In the genomic region with DNA sequence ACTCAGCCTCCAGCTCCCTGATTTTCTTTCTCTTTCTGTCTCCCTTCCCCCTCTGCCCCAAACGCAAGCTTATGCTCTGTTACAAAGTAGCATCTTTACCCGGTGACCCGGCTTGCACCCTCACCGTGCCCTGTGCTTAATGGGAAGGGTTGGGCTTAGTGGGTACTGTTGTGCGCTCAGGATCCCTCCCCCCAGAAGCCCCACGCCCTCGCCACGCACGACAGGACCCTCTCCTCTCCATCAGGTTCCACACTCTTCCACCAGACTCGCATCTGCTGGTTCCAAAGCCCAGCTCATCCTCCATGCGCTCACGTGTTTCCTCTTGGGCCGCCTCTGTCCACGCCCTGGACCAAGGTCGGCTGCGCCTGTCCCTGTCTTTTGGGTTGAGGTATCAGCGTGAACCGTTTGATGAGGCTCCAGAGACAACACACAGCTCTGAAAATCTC, we compare ENCODE assay signal across 9 mouse cellular contexts. TPM values are rescaled to one million over a fixed set of nuclear protein-coding genes. Genes with fewer than 3 reads are reported as not detected.
A peak's percentile ranks its signal among the peaks of the same experiment; 100 is the strongest.
DNase-seq lines count a peak whose midpoint lies in the region; ATAC-seq and TF ChIP-seq lines count a peak whose summit lies in the region.
"Had no signal": no experiment of that assay in that cellular context is flagged by ENCODE, and none has a peak within 500 bp of the region (broad histone marks: within the 10 kb centered on the region; RNA-seq: fewer than 3 reads in every experiment).

No protein-coding gene starts in this region.

- H3K27ac ChIP-seq in heart, adult 2 months, result peak overlapping the region; percentile 76
- H3K27ac ChIP-seq in ES-Bruce4 (ENCODE audit: insufficient read depth, low read length), result no peak overlapping the region
- peak overlapping the region; percentile 91 for H3K27ac ChIP-seq in hindbrain, embryonic 11.5 days (ENCODE audit: low read depth, low read length)
- no peak overlapping the region for H3K27ac ChIP-seq in liver, postnatal 0 days (ENCODE audit: low read depth)
- H3K27ac ChIP-seq in testis, adult 2 months (ENCODE audit: control insufficient read depth, insufficient read depth, low read depth, low read length), result peak overlapping the region; percentile 81; the same call in 1 of the 2 replicates

- H3K36me3 ChIP-seq in heart, adult 2 months (ENCODE audit: control insufficient read depth, insufficient read depth, low read length), result no peaks in the 10 kb centered on the region
- H3K36me3 ChIP-seq in ES-Bruce4 (ENCODE audit: control insufficient read depth, insufficient read depth, low read length, poor library complexity, severe bottlenecking), result no peaks in the 10 kb centered on the region
- no peaks in the 10 kb centered on the region for H3K36me3 ChIP-seq in hindbrain, embryonic 11.5 days (ENCODE audit: control insufficient read depth, insufficient read depth, low read length)
- H3K36me3 ChIP-seq in liver, postnatal 0 days (replicated peaks; ENCODE audit: insufficient read depth, low read length), result no peaks in the 10 kb centered on the region
- no peaks in the 10 kb centered on the region for H3K36me3 ChIP-seq in testis, adult 2 months (ENCODE audit: control insufficient read depth, insufficient read depth, low read length)

- peak overlapping the region; percentile 60 for H3K4me3 ChIP-seq in heart, adult 2 months
- H3K4me3 ChIP-seq in ES-Bruce4 (ENCODE audit: low read depth, low read length), result peak overlapping the region; percentile 69
- peak overlapping the region; percentile 58 for H3K4me3 ChIP-seq in hindbrain, embryonic 11.5 days (ENCODE audit: low read depth, low read length)
- H3K4me3 ChIP-seq in liver, postnatal 0 days (ENCODE audit: low read depth, low read length), result peak overlapping the region; percentile 56
- peak overlapping the region; percentile 85 for H3K4me3 ChIP-seq in testis, adult 2 months (ENCODE audit: control insufficient read depth, low read depth, low read length)

- no peaks in the 10 kb centered on the region for H3K27me3 ChIP-seq in heart, adult 2 months (ENCODE audit: control insufficient read depth, insufficient read depth, low read length)
- peaks cover 33% of the 10 kb centered on the region for H3K27me3 ChIP-seq in ES-Bruce4 (ENCODE audit: control insufficient read depth, insufficient read depth, low read length, poor library complexity, severe bottlenecking)
- peaks cover 12% of the 10 kb centered on the region; the same call in 1 of the 2 replicates for H3K27me3 ChIP-seq in hindbrain, embryonic 11.5 days (ENCODE audit: control insufficient read depth, insufficient read depth, low read length)
- peaks cover 81% of the 10 kb centered on the region for H3K27me3 ChIP-seq in liver, postnatal 0 days (ENCODE audit: insufficient read depth, low read length)
- no peaks in the 10 kb centered on the region; the same call in none of the 2 replicates for H3K27me3 ChIP-seq in testis, adult 2 months (ENCODE audit: control insufficient read depth, insufficient read depth, low read length)

- TF ChIP-seq EP300 in heart, adult 2 months (IDR thresholded peaks at IDR 0.05; ENCODE audit: insufficient read depth, low read depth, low read length), result no peak
- TF ChIP-seq EP300 in ES-Bruce4 (IDR thresholded peaks at IDR 0.05; ENCODE audit: insufficient read depth, low read depth, low read length), result no peak
- TF ChIP-seq EP300 in liver, postnatal 0 days (IDR thresholded peaks at IDR 0.05; ENCODE audit: low read depth), result no peak

- 14% methylated on average over 18 of the region's 18 CpGs for WGBS in heart, adult 2 months
- under 1% methylated on average over 18 of the region's 18 CpGs for WGBS in hindbrain, embryonic 11.5 days
- 1% methylated on average over 18 of the region's 18 CpGs for WGBS in liver, postnatal 0 days (ENCODE audit: insufficient replicate concordance)

- intact Hi-C loops in heart, adult 2 months (cut with DNase I), result loop anchor here (10.0 kb wide), 1 partner anchor 330 kb away; no protein-coding TSS in a partner anchor

- H3K4me1 ChIP-seq in heart, adult 2 months (ENCODE audit: control insufficient read depth, insufficient read depth, low read length), result peaks cover 2% of the 10 kb centered on the region; the same call in 1 of the 2 replicates
- no peaks in the 10 kb centered on the region for H3K4me1 ChIP-seq in ES-Bruce4 (ENCODE audit: control insufficient read depth, insufficient read depth, low read length)
- no peaks in the 10 kb centered on the region; the same call in 1 of the 2 replicates for H3K4me1 ChIP-seq in hindbrain, embryonic 11.5 days (replicated peaks; ENCODE audit: control insufficient read depth, insufficient read depth, low read length)
- H3K4me1 ChIP-seq in liver, postnatal 0 days (ENCODE audit: insufficient read depth), result peaks cover 12% of the 10 kb centered on the region
- peaks cover 5% of the 10 kb centered on the region for H3K4me1 ChIP-seq in testis, adult 2 months (ENCODE audit: control insufficient read depth, insufficient read depth, low read length)

- peak; percentile 41 for ATAC-seq in hindbrain, embryonic 11.5 days (ENCODE audit: low FRiP score)
- no peak for ATAC-seq in liver, postnatal 0 days

- H3K79me2 ChIP-seq in heart, adult 2 months (replicated peaks; ENCODE audit: control insufficient read depth, insufficient read depth, low read length), result no peaks in the 10 kb centered on the region

- H3K9me3 ChIP-seq in ES-Bruce4 (replicated peaks; ENCODE audit: control insufficient read depth, insufficient read depth, low read length, poor library complexity, severe bottlenecking), result no peaks in the 10 kb centered on the region
- no peaks in the 10 kb centered on the region for H3K9me3 ChIP-seq in hindbrain, embryonic 11.5 days (ENCODE audit: control insufficient read depth, low read length)
- no peaks in the 10 kb centered on the region for H3K9me3 ChIP-seq in liver, postnatal 0 days (ENCODE audit: low read length)

- H3K9ac ChIP-seq in heart, adult 2 months (ENCODE audit: low read depth, low read length), result peak overlapping the region; percentile 94
- peak overlapping the region; percentile 79 for H3K9ac ChIP-seq in ES-Bruce4 (ENCODE audit: low read depth, poor library complexity, severe bottlenecking)
- peak overlapping the region; percentile 90 for H3K9ac ChIP-seq in hindbrain, embryonic 11.5 days (ENCODE audit: low read depth, low read length)
- no peak overlapping the region for H3K9ac ChIP-seq in liver, postnatal 0 days (replicated peaks)

- H3K4me2 ChIP-seq in hindbrain, embryonic 11.5 days (replicated peaks; ENCODE audit: low read depth, low read length), result peak overlapping the region; percentile 89
- H3K4me2 ChIP-seq in liver, postnatal 0 days (ENCODE audit: low read depth, low read length), result peak overlapping the region; percentile 86

- no peak for TF ChIP-seq CTCF in heart, adult 2 months (IDR thresholded peaks at IDR 0.05)
- TF ChIP-seq CTCF in ES-Bruce4 (IDR thresholded peaks at IDR 0.05; ENCODE audit: low read depth, low read length), result no peak
- no peak for TF ChIP-seq CTCF in liver, postnatal 0 days (IDR thresholded peaks at IDR 0.05; ENCODE audit: low read depth)
- no peak for TF ChIP-seq CTCF in testis, adult 2 months (IDR thresholded peaks at IDR 0.05; ENCODE audit: control insufficient read depth, insufficient read depth, insufficient replicate concordance, low read depth, low read length)

- TF ChIP-seq POLR2A in heart, adult 2 months (IDR thresholded peaks at IDR 0.05; ENCODE audit: insufficient read depth, low read depth, low read length), result no peak
- TF ChIP-seq POLR2A in ES-Bruce4 (IDR thresholded peaks at IDR 0.05; ENCODE audit: insufficient read depth, low read length), result no peak
- TF ChIP-seq POLR2A in testis, adult 2 months (IDR thresholded peaks at IDR 0.05; ENCODE audit: control insufficient read depth, low read depth, low read length), result no peak

- DNase-seq in heart, adult 2 months, result no peak
- no peak for DNase-seq in heart, adult 8-10 months (ENCODE audit: low spot score)
- DNase-seq in cerebellum, postnatal 25 days, result peak; percentile 74
- no peak for DNase-seq in hindbrain, embryonic 11.5 days (ENCODE audit: low spot score)
- DNase-seq in liver, postnatal 0 days, result no peak
- DNase-seq in spleen, adult 18-20 months, result no peak

RNA-seq across cellular contexts. Expression of gene 9030612E09Rik, which starts 0.7 kb away (rescaled TPM):
- 1 to 10 TPM; 2.2 to 2.5 TPM for total RNA-seq in heart, adult 2 months (2021)
- polyA plus RNA-seq in heart, adult 2 months (2012; rRNA removed), result 3.5 and 5.8 TPM in 2 replicates
- 1 to 10 TPM; 2.7 to 3.3 (median 2.9) TPM for total RNA-seq in heart, adult 8-10 months (2022)
- not detected in 2 replicates for polyA plus RNA-seq in ES-Bruce4 (2011; ENCODE audit: insufficient read depth, insufficient read length, low read depth, missing spikeins)
- polyA plus RNA-seq in hindbrain, embryonic 11.5 days (2014; fragmentation: Nextera tagmentation; extraction: Ambion mirVana), result 1.4 and 2.0 TPM in 2 replicates
- polyA plus RNA-seq in liver, postnatal 0 days (2015; fragmentation: Nextera tagmentation; extraction: Ambion mirVana), result not detected in 2 replicates
- polyA plus RNA-seq in testis, adult 2 months (2012; rRNA removed), result 0.49 and 0.52 TPM in 2 replicates
- total RNA-seq: neutrophil, adult 5-6 weeks had no signal

RNA-seq across cellular contexts. Expression of gene Sobp, which starts 0.8 kb away (rescaled TPM):
- total RNA-seq in heart, adult 2 months (2021), result 10 to 100 TPM; 16.5 to 16.7 TPM
- polyA plus RNA-seq in heart, adult 2 months (2012; rRNA removed), result 5.1 and 5.3 TPM in 2 replicates
- total RNA-seq in heart, adult 8-10 months (2022), result 10 to 100 TPM; 13.3 to 17.7 (median 15.5) TPM
- polyA plus RNA-seq in ES-Bruce4 (2011; ENCODE audit: insufficient read depth, insufficient read length, low read depth, missing spikeins), result 0.30 and 0.36 TPM in 2 replicates
- polyA plus RNA-seq in hindbrain, embryonic 11.5 days (2014; fragmentation: Nextera tagmentation; extraction: Ambion mirVana), result 7.1 and 11.1 TPM in 2 replicates
- 0.02 TPM in 2 replicates for polyA plus RNA-seq in liver, postnatal 0 days (2015; fragmentation: Nextera tagmentation; extraction: Ambion mirVana)
- 1.7 and 1.8 TPM in 2 replicates for polyA plus RNA-seq in testis, adult 2 months (2012; rRNA removed)
- total RNA-seq: neutrophil, adult 5-6 weeks had no signal

RNA-seq across cellular contexts. Expression of gene Pdss2, which starts 46.1 kb away (rescaled TPM):
- total RNA-seq in heart, adult 2 months (2021), result 10 to 100 TPM; 31.1 to 33.7 TPM
- 16.6 and 27.0 TPM in 2 replicates for polyA plus RNA-seq in heart, adult 2 months (2012; rRNA removed)
- 10 to 100 TPM; 35.6 to 37.5 (median 36.0) TPM for total RNA-seq in heart, adult 8-10 months (2022)
- 12.6 and 13.1 TPM in 2 replicates for polyA plus RNA-seq in ES-Bruce4 (2011; ENCODE audit: insufficient read depth, insufficient read length, low read depth, missing spikeins)
- 15.2 and 18.4 TPM in 2 replicates for polyA plus RNA-seq in hindbrain, embryonic 11.5 days (2014; fragmentation: Nextera tagmentation; extraction: Ambion mirVana)
- polyA plus RNA-seq in liver, postnatal 0 days (2015; fragmentation: Nextera tagmentation; extraction: Ambion mirVana), result 4.2 and 4.5 TPM in 2 replicates
- polyA plus RNA-seq in testis, adult 2 months (2012; rRNA removed), result 3.6 and 3.7 TPM in 2 replicates

Comparison
In these comparisons a context has a peak if more than half of its experiments do, and no peak if none do; other contexts are left out.
1. DNase-seq: peak in cerebellum, postnatal 25 days (2 of 2); none in heart, adult 2 months (0 of 2), heart, adult 8-10 months (single experiment), hindbrain, embryonic 11.5 days (single experiment), liver, postnatal 0 days (single experiment) and spleen, adult 18-20 months (0 of 2).
2. H3K27ac ChIP-seq: peak in heart, adult 2 months (single experiment), hindbrain, embryonic 11.5 days (single experiment) and testis, adult 2 months (single experiment); none in ES-Bruce4 (single experiment) and liver, postnatal 0 days (single experiment).
3. Peak in every context shown above with its lines, with median percentiles within 50 percentile points of each other: H3K4me3 ChIP-seq.